Mouse (Mus musculus) intestine, embryonic 14.5 days (tissue): ENCODE measurements at regions not wholly inside any gene's neighbourhood (a gene's known extent, or its start where the extent isn't known, plus 50 kb on each side); places are given as distances from the start of the nearest gene placed in this dataset.
A peak's percentile ranks its signal among the peaks of the same experiment; 100 is the strongest.

Experiments
- ATAC-seq: fragments of 200-750 bp; cut with Nextera tagmentation; replicated peaks from 2 replicates; pipeline ENCODE4 v1.8.0; 2017; ENCODE audit warnings: low read depth, moderate number of reproducible peaks, moderate TSS enrichment, moderate library complexity; ENCODE audit not compliant: low FRiP score, low TSS enrichment
- DNase-seq: peaks from one replicate; pipeline ENCODE4 v3.0.0-alpha.2; 2018; ENCODE audit warnings: low spot score
- H3K27ac ChIP-seq: fragments of 300-500 bp; sonication (generic); 2 replicates; pipeline ENCODE4 v1.5.1; 2014; ENCODE audit warnings: low read depth, mild to moderate bottlenecking, control low read depth
- H3K27me3 ChIP-seq: fragments of 300-500 bp; sonication (generic); replicated peaks from 2 replicates; pipeline ENCODE4 v1.6.1; 2014; ENCODE audit warnings: low read length, control low read depth; ENCODE audit not compliant: control insufficient read depth, insufficient read depth
- H3K36me3 ChIP-seq: fragments of 300-500 bp; sonication (generic); 2 replicates; pipeline ENCODE4 v1.6.1; 2014; ENCODE audit warnings: low read length, control low read depth; ENCODE audit not compliant: control insufficient read depth, insufficient read depth
- H3K4me1 ChIP-seq: fragments of 300-500 bp; sonication (generic); replicated peaks from 2 replicates; pipeline ENCODE4 v1.6.1; 2014; ENCODE audit warnings: low read length, control low read depth, mixed read lengths; ENCODE audit not compliant: control insufficient read depth, insufficient read depth
- H3K4me2 ChIP-seq: fragments of 300-500 bp; sonication (generic); 2 replicates; pipeline ENCODE4 v1.6.1; 2014; ENCODE audit warnings: low read length
- H3K4me3 ChIP-seq: fragments of 300-500 bp; sonication (generic); 2 replicates; pipeline ENCODE4 v1.5.1; 2014; ENCODE audit warnings: low read depth, low read length, control low read depth, mixed read lengths
- H3K9ac ChIP-seq: fragments of 300-500 bp; sonication (generic); 2 replicates; pipeline ENCODE4 v1.6.1; 2014; ENCODE audit warnings: mild to moderate bottlenecking, low read length
- H3K9me3 ChIP-seq: fragments of 300-500 bp; sonication (generic); 2 replicates; pipeline ENCODE4 v1.6.1; 2016; ENCODE audit warnings: low read length, control low read depth; ENCODE audit not compliant: control insufficient read depth
- WGBS: fragments of 180-500 bp; shearing (Covaris S2); extraction: QIAGEN DNeasy Blood & Tissue Kit; methylation state at CpG from one replicate; pipeline ENCODE4 v1.1.7; 2014; 5-methylcytosine and 5-hydroxymethylcytosine counted together

DNA sequence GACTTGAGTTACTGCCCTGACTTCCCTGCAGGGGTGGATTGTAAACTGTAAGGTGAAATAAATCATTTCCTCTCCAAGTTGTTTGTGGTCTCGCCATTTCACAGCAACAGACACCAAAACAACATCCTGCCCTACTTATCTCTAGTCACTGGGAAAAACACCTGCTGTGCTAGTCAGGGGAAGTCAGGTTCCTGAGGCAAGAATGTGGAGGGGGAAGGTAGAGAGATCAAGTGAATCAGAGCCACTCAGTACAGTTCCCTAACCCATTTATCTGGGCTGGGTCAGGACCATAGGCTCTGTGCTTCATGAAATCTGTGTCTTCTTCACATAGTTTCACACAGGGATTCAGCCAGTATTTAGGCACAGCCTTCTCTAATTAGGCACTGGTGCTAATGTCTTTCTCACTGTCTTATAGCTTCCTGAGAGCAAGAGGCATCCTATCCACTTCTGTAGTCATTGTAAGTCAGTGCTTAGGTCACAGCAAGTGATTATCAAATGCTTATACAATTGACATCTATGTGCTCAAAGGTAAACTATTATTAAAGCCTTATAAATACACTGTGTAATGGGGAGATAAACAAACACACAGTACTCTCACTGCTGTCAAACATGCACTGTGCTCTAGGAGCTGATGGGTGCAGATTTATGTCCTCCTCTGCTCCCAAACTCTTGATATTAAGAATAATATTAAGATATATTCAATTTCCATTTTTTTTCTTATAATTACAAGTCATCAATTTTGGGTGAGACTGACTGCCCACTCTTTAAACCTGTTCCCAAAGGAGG is 487.4 kb upstream of the Marcks start:
- H3K9me3 ChIP-seq = peaks cover 4% of the 10 kb centered on the region; the same call in 1 of the 2 replicates
- H3K4me1 ChIP-seq = no peaks in the 10 kb centered on the region
- 41% methylated on average over 1 of the region's 1 CpGs for WGBS
- no peak for DNase-seq
- H3K27me3 ChIP-seq = no peaks in the 10 kb centered on the region
- H3K27ac ChIP-seq = no peak overlapping the region
- H3K4me2 ChIP-seq = no peak overlapping the region
- no peaks in the 10 kb centered on the region for H3K36me3 ChIP-seq
- ATAC-seq = no peak
- H3K9ac ChIP-seq = no peak overlapping the region
- no peak overlapping the region for H3K4me3 ChIP-seq

DNA sequence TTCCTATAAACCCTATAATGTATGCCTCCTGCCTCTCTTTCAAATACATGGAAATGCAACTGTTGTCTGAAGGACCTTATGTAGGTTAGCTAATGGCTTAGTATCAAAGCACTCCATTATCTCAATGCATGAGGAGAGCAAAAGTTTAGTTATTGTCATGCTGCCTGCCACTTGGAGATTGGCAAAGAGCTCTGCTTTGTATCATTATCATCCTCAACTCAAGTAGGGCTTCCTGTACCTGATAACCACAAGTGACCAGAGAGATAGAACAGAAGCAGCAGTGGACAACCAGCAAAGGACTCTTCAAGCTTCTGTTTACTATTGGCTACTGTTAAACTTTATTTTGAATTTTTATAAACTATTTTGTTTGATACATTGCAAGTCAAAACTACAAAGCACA is 484.3 kb upstream of the Marcks start:
- Histone ChIP-seq H3K9me3 (peaks cover 4% of the 10 kb centered on the region; the same call in 1 of the 2 replicates), H3K4me2 (no peak overlapping the region), H3K4me1 (no peaks in the 10 kb centered on the region), H3K9ac (no peak overlapping the region), H3K27me3 (no peaks in the 10 kb centered on the region), H3K27ac (no peak overlapping the region), H3K4me3 (no peak overlapping the region), H3K36me3 (no peaks in the 10 kb centered on the region)
- ATAC-seq (no peak), DNase-seq (no peak)

GRCm38 (mm10) chr10:37618606-37619005 is 479.9 kb upstream of the Marcks start:
- Histone ChIP-seq H3K27ac (no peak overlapping the region), H3K4me2 (no peak overlapping the region), H3K9me3 (no peaks in the 10 kb centered on the region), H3K4me1 (0 out of 2 replicates have a peak, but pooled peaks cover 6% of the 10 kb centered on the region), H3K9ac (no peak overlapping the region), H3K27me3 (no peaks in the 10 kb centered on the region), H3K36me3 (no peaks in the 10 kb centered on the region), H3K4me3 (no peak overlapping the region)
- 85% methylated on average over 1 of the region's 1 CpGs for WGBS
- ATAC-seq (no peak), DNase-seq (no peak)

- no peak for DNase-seq
- H3K27ac ChIP-seq = no peak overlapping the region
- H3K9me3 ChIP-seq = no peaks in the 10 kb centered on the region
- no peak overlapping the region for H3K4me2 ChIP-seq
- H3K36me3 ChIP-seq = no peaks in the 10 kb centered on the region
- H3K4me1 ChIP-seq = 0 out of 2 replicates have a peak, but pooled peaks cover 6% of the 10 kb centered on the region
- no peak overlapping the region for H3K4me3 ChIP-seq
- no peaks in the 10 kb centered on the region for H3K27me3 ChIP-seq
- WGBS = 84% methylated on average over 7 of the region's 7 CpGs
- H3K9ac ChIP-seq = no peak overlapping the region
- no peak for ATAC-seq
Measured at GRCm38 (mm10) chr10:37617708-37618300, 479.1 kb upstream of the Marcks start.

DNA sequence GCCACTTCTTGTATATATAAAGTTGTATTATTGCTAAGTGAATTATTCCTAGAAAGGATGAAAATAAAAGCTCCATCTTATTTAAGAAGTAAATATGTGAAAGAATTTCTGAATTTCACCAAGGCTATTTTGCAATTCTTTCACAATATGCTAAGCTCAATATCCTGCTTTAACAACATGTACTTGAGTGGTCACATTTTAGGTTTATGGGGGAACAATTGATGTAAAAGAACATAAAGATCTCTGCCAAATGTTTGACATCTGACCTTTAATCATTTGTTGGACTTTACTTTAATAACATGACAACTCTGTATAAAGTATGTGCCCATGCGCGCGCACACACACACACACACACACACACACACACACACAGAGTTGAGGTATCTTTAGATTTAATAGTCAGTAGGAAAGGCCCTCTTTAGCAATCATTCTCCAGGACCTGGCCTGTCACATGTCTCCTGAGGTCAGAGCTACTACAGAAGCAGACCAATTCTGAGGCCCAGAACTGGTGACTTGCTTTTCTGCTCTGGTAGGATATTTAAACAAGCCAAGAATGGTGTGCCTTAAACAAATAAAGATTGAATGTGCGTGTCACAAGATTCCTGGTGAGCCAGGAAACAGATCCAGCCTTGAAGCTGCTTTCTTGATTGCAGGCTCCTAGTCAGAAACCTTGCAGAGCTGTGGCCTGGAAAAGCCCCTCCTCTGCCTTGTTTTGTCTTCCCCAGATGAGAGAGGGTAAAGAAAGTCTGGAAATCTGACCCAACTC is 477.4 kb upstream of the Marcks start:
- 0 out of 2 replicates have a peak, but pooled peaks cover 6% of the 10 kb centered on the region for H3K4me1 ChIP-seq
- H3K27ac ChIP-seq = no peak overlapping the region
- ATAC-seq (0 out of 2 replicates have a peak, but pooled peaks have one; percentile 47), DNase-seq (no peak)
- no peaks in the 10 kb centered on the region for H3K9me3 ChIP-seq
- 53% methylated on average over 4 of the region's 4 CpGs for WGBS
- no peak overlapping the region for H3K4me2 ChIP-seq
- H3K4me3 ChIP-seq = no peak overlapping the region
- H3K9ac ChIP-seq = no peak overlapping the region
- H3K27me3 ChIP-seq = no peaks in the 10 kb centered on the region
- H3K36me3 ChIP-seq = no peaks in the 10 kb centered on the region

DNA sequence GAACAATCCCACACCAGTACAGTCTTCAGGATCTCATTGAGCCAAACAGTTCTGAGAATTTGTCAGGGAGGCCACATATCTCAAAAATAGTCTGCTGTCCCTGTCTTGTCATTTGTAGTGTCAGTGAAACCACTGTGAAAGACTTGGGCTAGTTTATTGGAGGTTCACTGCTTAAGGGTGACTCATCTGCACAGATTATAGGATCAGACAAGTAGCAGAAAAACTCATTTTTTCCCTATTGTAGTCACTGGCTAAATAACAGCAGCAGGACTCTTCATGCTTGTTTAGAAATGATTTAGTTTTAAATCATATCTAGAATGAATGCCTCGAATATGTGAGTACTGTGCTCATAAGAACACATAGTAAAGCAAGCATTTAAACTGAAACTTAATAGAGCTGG is 475.2 kb upstream of the Marcks start:
- 0 out of 2 replicates have a peak, but pooled peaks cover 6% of the 10 kb centered on the region for H3K4me1 ChIP-seq
- H3K27me3 ChIP-seq = no peaks in the 10 kb centered on the region
- no peak overlapping the region for H3K4me2 ChIP-seq
- no peaks in the 10 kb centered on the region for H3K9me3 ChIP-seq
- WGBS = 73% methylated on average over 1 of the region's 1 CpGs
- H3K27ac ChIP-seq = no peak overlapping the region
- no peak for ATAC-seq
- no peak overlapping the region for H3K4me3 ChIP-seq
- no peak overlapping the region for H3K9ac ChIP-seq
- no peaks in the 10 kb centered on the region for H3K36me3 ChIP-seq
- DNase-seq = no peak

DNA sequence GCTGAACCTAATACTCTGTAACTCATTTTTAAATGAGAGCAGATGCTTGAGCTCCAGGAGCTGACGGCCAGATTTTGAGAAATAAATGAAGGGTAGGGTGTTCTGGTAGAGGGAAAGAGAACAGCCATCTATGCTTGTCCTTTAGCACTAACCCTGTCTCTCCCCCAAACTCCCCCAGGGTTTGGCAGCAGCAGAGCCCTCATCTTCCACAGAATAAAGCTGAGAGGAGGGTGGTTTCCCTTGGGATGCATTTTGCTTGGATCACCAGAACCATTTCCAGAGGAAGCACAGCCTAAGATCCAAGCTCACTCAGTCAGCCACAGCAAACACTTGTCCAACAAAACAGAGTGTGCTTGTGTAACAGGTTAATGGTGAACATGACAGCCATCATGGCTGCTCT is 464.8 kb upstream of the Marcks start:
- WGBS = 31% methylated on average over 1 of the region's 1 CpGs
- H3K9me3 ChIP-seq = no peaks in the 10 kb centered on the region
- H3K27ac ChIP-seq = 0 out of 2 replicates have a peak overlapping the region, but pooled peaks have one; percentile 9
- no peak for DNase-seq
- H3K9ac ChIP-seq = no peak overlapping the region
- no peaks in the 10 kb centered on the region for H3K36me3 ChIP-seq
- no peaks in the 10 kb centered on the region for H3K4me1 ChIP-seq
- no peak for ATAC-seq
- H3K27me3 ChIP-seq = no peaks in the 10 kb centered on the region
- no peak overlapping the region for H3K4me3 ChIP-seq
- H3K4me2 ChIP-seq = no peak overlapping the region

DNA sequence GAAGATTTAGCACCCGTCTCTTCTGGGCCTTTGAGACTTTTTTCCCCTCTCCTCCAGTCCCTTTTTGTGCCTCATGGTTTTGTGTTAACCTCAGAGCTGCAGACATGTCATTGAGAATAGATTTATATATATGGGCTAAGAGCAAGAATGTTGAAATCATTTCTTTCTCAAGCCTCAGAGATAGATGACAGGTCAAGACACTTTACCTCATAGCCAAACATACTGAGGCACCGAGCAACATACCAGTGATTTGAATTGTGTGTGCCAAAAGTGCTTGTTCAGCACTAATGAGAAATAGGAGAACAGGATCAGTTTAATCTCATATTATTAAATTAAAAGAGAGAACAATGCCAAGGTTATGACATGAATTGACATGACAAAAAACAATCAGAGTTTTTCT is 464.2 kb upstream of the Marcks start:
- H3K9me3 ChIP-seq = no peaks in the 10 kb centered on the region
- H3K36me3 ChIP-seq = no peaks in the 10 kb centered on the region
- no peak overlapping the region for H3K4me3 ChIP-seq
- DNase-seq (no peak), ATAC-seq (0 out of 2 replicates have a peak, but pooled peaks have one; percentile 36)
- 37% methylated on average over 2 of the region's 2 CpGs for WGBS
- H3K4me1 ChIP-seq = no peaks in the 10 kb centered on the region
- H3K27ac ChIP-seq = no peak overlapping the region
- H3K4me2 ChIP-seq = no peak overlapping the region
- H3K27me3 ChIP-seq = no peaks in the 10 kb centered on the region
- no peak overlapping the region for H3K9ac ChIP-seq
